Comparison of ENCODE assay signal across 19 mouse cellular contexts in genomic region chr4:150821381-150821780, GRCm38 (mm10). TPM values are rescaled to one million over a fixed set of nuclear protein-coding genes. Genes with fewer than 3 reads are reported as not detected.
A peak's percentile ranks its signal among the peaks of the same experiment; 100 is the strongest.
DNase-seq lines count a peak whose midpoint lies in the region; ATAC-seq and TF ChIP-seq lines count a peak whose summit lies in the region.
"Had no signal": no experiment of that assay in that cellular context is flagged by ENCODE, and none has a peak within 500 bp of the region (broad histone marks: within the 10 kb centered on the region; RNA-seq: fewer than 3 reads in every experiment).

No protein-coding gene starts in this region.

- no peak for ATAC-seq in forebrain, embryonic 12.5 days (ENCODE audit: low FRiP score)
- no peak for ATAC-seq in kidney, postnatal 0 days (replicated peaks; ENCODE audit: low FRiP score, low read depth)

- DNase-seq in forebrain, embryonic 10.5 days (ENCODE audit: extremely low spot score, low spot score), result no peak
- peak; percentile 65 for DNase-seq in kidney, postnatal 0 days (ENCODE audit: low spot score)
- DNase-seq in kidney, adult 9 months, result no peak
- no peak for DNase-seq in embryonic facial prominence, embryonic 10.5 days (ENCODE audit: low spot score)
- peak; percentile 68 for DNase-seq in lung, postnatal 25 days (ENCODE audit: low spot score)
- no peak for DNase-seq in right cerebral cortex, postnatal 10 days (ENCODE audit: low spot score in 2 of 2)
- DNase-seq in layer of hippocampus, adult 11-12 months (ENCODE audit: low spot score), result no peak
- DNase-seq: adrenal gland, postnatal 25 days; cerebellum, adult 11 months; cerebellum, postnatal 10 days; gastrocnemius, postnatal 14 days; heart, adult 2 months; kidney, adult 18-20 months; midbrain, embryonic 14.5 days; thymus, postnatal 25 days had no signal

- no peaks in the 10 kb centered on the region for H3K36me3 ChIP-seq in forebrain, embryonic 10.5 days (replicated peaks)
- no peaks in the 10 kb centered on the region for H3K36me3 ChIP-seq in forebrain, embryonic 12.5 days (replicated peaks)
- no peaks in the 10 kb centered on the region for H3K36me3 ChIP-seq in kidney, postnatal 0 days (ENCODE audit: insufficient read depth, low read length)
- H3K36me3 ChIP-seq in embryonic facial prominence, embryonic 10.5 days (replicated peaks), result no peaks in the 10 kb centered on the region
- H3K36me3 ChIP-seq: embryonic facial prominence, embryonic 13.5 days had no signal

- 0 out of 2 replicates have a peak overlapping the region, but pooled peaks have one; percentile 48 for H3K27ac ChIP-seq in forebrain, embryonic 10.5 days
- H3K27ac ChIP-seq in forebrain, embryonic 12.5 days, result no peak overlapping the region
- peak overlapping the region; percentile 19; the same call in 1 of the 2 replicates for H3K27ac ChIP-seq in kidney, postnatal 0 days
- peak overlapping the region; percentile 64 for H3K27ac ChIP-seq in embryonic facial prominence, embryonic 10.5 days (replicated peaks)
- H3K27ac ChIP-seq: embryonic facial prominence, embryonic 13.5 days; heart, adult 2 months; liver, embryonic 14.5 days had no signal

- H3K9me3 ChIP-seq in forebrain, embryonic 10.5 days, result no peaks in the 10 kb centered on the region
- H3K9me3 ChIP-seq in forebrain, embryonic 12.5 days, result no peaks in the 10 kb centered on the region
- no peaks in the 10 kb centered on the region for H3K9me3 ChIP-seq in kidney, postnatal 0 days (replicated peaks; ENCODE audit: low read length)
- no peaks in the 10 kb centered on the region for H3K9me3 ChIP-seq in embryonic facial prominence, embryonic 10.5 days
- H3K9me3 ChIP-seq: embryonic facial prominence, embryonic 13.5 days had no signal

- H3K4me3 ChIP-seq in forebrain, embryonic 10.5 days, result no peak overlapping the region
- no peak overlapping the region for H3K4me3 ChIP-seq in forebrain, embryonic 12.5 days (replicated peaks)
- H3K4me3 ChIP-seq in kidney, postnatal 0 days (replicated peaks; ENCODE audit: low read depth, low read length), result no peak overlapping the region
- no peak overlapping the region for H3K4me3 ChIP-seq in embryonic facial prominence, embryonic 10.5 days
- H3K4me3 ChIP-seq: embryonic facial prominence, embryonic 13.5 days; heart, adult 2 months; myocyte had no signal

- peaks cover 66% of the 10 kb centered on the region for H3K4me1 ChIP-seq in forebrain, embryonic 10.5 days
- peaks cover 22% of the 10 kb centered on the region for H3K4me1 ChIP-seq in forebrain, embryonic 12.5 days
- H3K4me1 ChIP-seq in kidney, postnatal 0 days (replicated peaks; ENCODE audit: insufficient read depth, low read length), result peaks cover 36% of the 10 kb centered on the region
- peaks cover 80% of the 10 kb centered on the region for H3K4me1 ChIP-seq in embryonic facial prominence, embryonic 10.5 days

- H3K4me2 ChIP-seq in forebrain, embryonic 12.5 days, result no peak overlapping the region
- H3K4me2 ChIP-seq in kidney, postnatal 0 days (ENCODE audit: low read length), result no peak overlapping the region
- H3K4me2 ChIP-seq: embryonic facial prominence, embryonic 13.5 days had no signal

- 78% methylated on average over 8 of the region's 8 CpGs for WGBS in forebrain, embryonic 10.5 days
- WGBS in forebrain, embryonic 12.5 days, result 62% methylated on average over 8 of the region's 8 CpGs
- 35% methylated on average over 8 of the region's 8 CpGs for WGBS in kidney, postnatal 0 days
- WGBS in embryonic facial prominence, embryonic 10.5 days, result 73% methylated on average over 8 of the region's 8 CpGs

- peaks cover 31% of the 10 kb centered on the region for H3K27me3 ChIP-seq in forebrain, embryonic 10.5 days (ENCODE audit: poor library complexity, severe bottlenecking)
- H3K27me3 ChIP-seq in forebrain, embryonic 12.5 days, result peaks cover 6% of the 10 kb centered on the region; the same call in 1 of the 2 replicates
- no peaks in the 10 kb centered on the region for H3K27me3 ChIP-seq in kidney, postnatal 0 days (ENCODE audit: insufficient read depth, low read length)
- peaks cover 10% of the 10 kb centered on the region; the same call in 1 of the 2 replicates for H3K27me3 ChIP-seq in embryonic facial prominence, embryonic 10.5 days (replicated peaks; ENCODE audit: low read depth, poor library complexity, severe bottlenecking)
- H3K27me3 ChIP-seq: embryonic facial prominence, embryonic 13.5 days had no signal

- no peak overlapping the region for H3K9ac ChIP-seq in forebrain, embryonic 12.5 days
- no peak overlapping the region for H3K9ac ChIP-seq in kidney, postnatal 0 days (ENCODE audit: low read depth, low read length)
- H3K9ac ChIP-seq: embryonic facial prominence, embryonic 13.5 days; liver, embryonic 14.5 days had no signal

- no peak for TF ChIP-seq CTCF in kidney, postnatal 0 days (IDR thresholded peaks at IDR 0.05; ENCODE audit: low read depth)

RNA-seq across cellular contexts. Expression of gene Errfi1, which starts 32.3 kb away (rescaled TPM):
- 16.5 and 18.7 TPM in 2 replicates for polyA plus RNA-seq in forebrain, embryonic 10.5 days (2016; fragmentation: Nextera tagmentation; extraction: Ambion mirVana)
- polyA plus RNA-seq in forebrain, embryonic 12.5 days (2016; fragmentation: Nextera tagmentation; extraction: Ambion mirVana), result 16.5 and 17.2 TPM in 2 replicates
- polyA plus RNA-seq in kidney, postnatal 0 days (2015; fragmentation: Nextera tagmentation; extraction: Ambion mirVana), result 34.1 and 35.5 TPM in 2 replicates
- polyA plus RNA-seq in embryonic facial prominence, embryonic 10.5 days (2016; fragmentation: Nextera tagmentation; extraction: Ambion mirVana), result 27.0 and 28.1 TPM in 2 replicates

Comparison
In these comparisons a context has a peak if more than half of its experiments do, and no peak if none do; other contexts are left out.
1. DNase-seq: peak in kidney, postnatal 0 days (single experiment) and lung, postnatal 25 days (single experiment); none in forebrain, embryonic 10.5 days (single experiment), kidney, adult 9 months (single experiment), embryonic facial prominence, embryonic 10.5 days (single experiment), right cerebral cortex, postnatal 10 days (0 of 2) and layer of hippocampus, adult 11-12 months (single experiment).